Mouse (Mus musculus) liver, embryonic 16.5 days (tissue): ENCODE measurements around the gene Ldhd. TPM values are rescaled to one million over a fixed set of nuclear protein-coding genes. Genes with fewer than 3 reads are reported as not detected.

Source experiments
- ATAC-seq: fragments of 200-750 bp; cut with Nextera tagmentation; 2 replicates; pipeline ENCODE4 v1.8.0; 2017; ENCODE audit warnings: low read depth, mild to moderate bottlenecking, moderate number of reproducible peaks, moderate library complexity
- H3K27ac ChIP-seq: fragments of 300-500 bp; sonication (generic); 2 replicates; pipeline ENCODE4 v1.5.1; 2014; ENCODE audit warnings: mild to moderate bottlenecking, low read length
- H3K27me3 ChIP-seq: fragments of 300-500 bp; sonication (generic); 2 replicates; pipeline ENCODE4 v1.6.1; 2014; ENCODE audit warnings: low read depth, low read length, mixed read lengths; ENCODE audit not compliant: control insufficient read depth, insufficient read depth
- H3K36me3 ChIP-seq: fragments of 300-500 bp; sonication (generic); 2 replicates; pipeline ENCODE4 v1.6.1; 2014; ENCODE audit warnings: mild to moderate bottlenecking; ENCODE audit not compliant: control insufficient read depth, insufficient read depth
- H3K4me1 ChIP-seq: fragments of 300-500 bp; sonication (generic); 2 replicates; pipeline ENCODE4 v1.6.1; 2014; ENCODE audit warnings: low read depth, low read length, mixed read lengths; ENCODE audit not compliant: control insufficient read depth
- H3K4me2 ChIP-seq: fragments of 300-500 bp; sonication (generic); 2 replicates; pipeline ENCODE4 v1.6.1; 2014; ENCODE audit warnings: low read depth, low read length, mixed read lengths
- H3K4me3 ChIP-seq: fragments of 300-500 bp; sonication (generic); 2 replicates; pipeline ENCODE4 v1.5.1; 2014; ENCODE audit warnings: low read depth, mild to moderate bottlenecking, low read length
- H3K9ac ChIP-seq: fragments of 300-500 bp; sonication (generic); 2 replicates; pipeline ENCODE4 v1.6.1; 2014; ENCODE audit warnings: low read depth, low read length
- H3K9me3 ChIP-seq: fragments of 300-500 bp; sonication (generic); replicated peaks from 2 replicates; pipeline ENCODE4 v1.6.1; 2016; ENCODE audit warnings: low read length; ENCODE audit not compliant: control insufficient read depth
- WGBS: fragments of 180-500 bp; shearing (Covaris S2); extraction: QIAGEN DNeasy Blood & Tissue Kit; methylation state at CpG from one replicate; pipeline ENCODE4 v1.1.7; 2014; ENCODE audit not compliant: insufficient replicate concordance; 5-methylcytosine and 5-hydroxymethylcytosine counted together
- polyA plus RNA-seq: library from polyadenylated mRNA; unstranded; fragments of >200 nt; fragmentation: Nextera tagmentation; extraction: Ambion mirVana; gene quantifications from 2 replicates; pipeline ENCODE4 v1.2.1, GENCODE M21; 2015

Ldhd gene
- polyA plus RNA-seq, 1 experiment from 2014 or later = 0.34 TPM

- Histone ChIP-seq H3K4me3 (no peak overlapping the region), H3K27ac (no peak overlapping the region), H3K4me1 (peaks cover 32% of the 10 kb centered on the region), H3K9me3 (no peaks in the 10 kb centered on the region), H3K27me3 (no peaks in the 10 kb centered on the region), H3K4me2 (no peak overlapping the region), H3K36me3 (no peaks in the 10 kb centered on the region), H3K9ac (no peak overlapping the region)
- no peak for ATAC-seq
- 35% methylated on average over 3 of the region's 3 CpGs for WGBS
Measured at GRCm38 (mm10) chr8:111594044-111594840, 35.9 kb downstream of the Ldhd start.

- Histone ChIP-seq H3K9me3 (no peaks in the 10 kb centered on the region), H3K27me3 (no peaks in the 10 kb centered on the region), H3K9ac (no peak overlapping the region), H3K4me2 (no peak overlapping the region), H3K27ac (no peak overlapping the region), H3K4me3 (no peak overlapping the region), H3K36me3 (no peaks in the 10 kb centered on the region), H3K4me1 (peaks cover 36% of the 10 kb centered on the region)
- WGBS = 64% methylated on average over 7 of the region's 7 CpGs
- ATAC-seq = no peak
Measured at GRCm38 (mm10) chr8:111592390-111592910, 37.7 kb downstream of the Ldhd start.

- Histone ChIP-seq H3K9ac (no peak overlapping the region), H3K27me3 (no peaks in the 10 kb centered on the region), H3K4me1 (peaks cover 30% of the 10 kb centered on the region), H3K36me3 (no peaks in the 10 kb centered on the region), H3K27ac (no peak overlapping the region), H3K9me3 (no peaks in the 10 kb centered on the region), H3K4me3 (no peak overlapping the region), H3K4me2 (no peak overlapping the region)
- no peak for ATAC-seq
Measured at GRCm38 (mm10) chr8:111591176-111591575, 39.0 kb downstream of the Ldhd start.

- ATAC-seq = no peak
- H3K4me2 ChIP-seq = no peak overlapping the region
- no peak overlapping the region for H3K9ac ChIP-seq
- H3K27ac ChIP-seq = no peak overlapping the region
- WGBS = 54% methylated on average over 3 of the region's 3 CpGs
- peaks cover 23% of the 10 kb centered on the region for H3K4me1 ChIP-seq
- H3K36me3 ChIP-seq = no peaks in the 10 kb centered on the region
- no peaks in the 10 kb centered on the region for H3K9me3 ChIP-seq
- H3K27me3 ChIP-seq = no peaks in the 10 kb centered on the region
- no peak overlapping the region for H3K4me3 ChIP-seq
Measured at GRCm38 (mm10) chr8:111590214-111590613, 40.0 kb downstream of the Ldhd start.

GRCm38 (mm10) chr8:111588336-111588735 is 41.8 kb downstream of the Ldhd start:
- H3K9me3 ChIP-seq = no peaks in the 10 kb centered on the region
- 67% methylated on average over 2 of the region's 2 CpGs for WGBS

GRCm38 (mm10) chr8:111587545-111588094 is 42.6 kb downstream of the Ldhd start:
- no peaks in the 10 kb centered on the region for H3K36me3 ChIP-seq
- H3K4me2 ChIP-seq = no peak overlapping the region
- H3K27me3 ChIP-seq = no peaks in the 10 kb centered on the region
- no peak overlapping the region for H3K4me3 ChIP-seq
- peak; percentile 79 for ATAC-seq
- H3K27ac ChIP-seq = 0 out of 2 replicates have a peak overlapping the region, but pooled peaks have one; percentile 47
- H3K4me1 ChIP-seq = peaks cover 14% of the 10 kb centered on the region
- H3K9me3 ChIP-seq = no peaks in the 10 kb centered on the region
- WGBS = 8% methylated on average over 1 of the region's 1 CpGs
- no peak overlapping the region for H3K9ac ChIP-seq

More at GRCm38 (mm10) chr8:111588336-111588735, 41.8 kb downstream of the Ldhd start:
- peaks cover 15% of the 10 kb centered on the region for H3K4me1 ChIP-seq
- H3K9ac ChIP-seq = no peak overlapping the region
- no peak overlapping the region for H3K27ac ChIP-seq
- no peak overlapping the region for H3K4me2 ChIP-seq
- H3K36me3 ChIP-seq = no peaks in the 10 kb centered on the region
- ATAC-seq = no peak
- no peaks in the 10 kb centered on the region for H3K27me3 ChIP-seq
- no peak overlapping the region for H3K4me3 ChIP-seq

- no peak overlapping the region for H3K9ac ChIP-seq
- H3K4me1 ChIP-seq = peaks cover 14% of the 10 kb centered on the region
- no peak overlapping the region for H3K27ac ChIP-seq
- H3K4me3 ChIP-seq = no peak overlapping the region
- no peak for ATAC-seq
- WGBS = 70% methylated on average over 3 of the region's 3 CpGs
- H3K4me2 ChIP-seq = no peak overlapping the region
- no peaks in the 10 kb centered on the region for H3K27me3 ChIP-seq
- H3K9me3 ChIP-seq = no peaks in the 10 kb centered on the region
- no peaks in the 10 kb centered on the region for H3K36me3 ChIP-seq
Measured at GRCm38 (mm10) chr8:111584946-111585345, 45.2 kb downstream of the Ldhd start.

GRCm38 (mm10) chr8:111582386-111582785 is 47.8 kb downstream of the Ldhd start:
- WGBS = 69% methylated on average over 3 of the region's 3 CpGs
- H3K4me1 ChIP-seq = peaks cover 5% of the 10 kb centered on the region

GRCm38 (mm10) chr8:111580306-111580705 is 49.9 kb downstream of the Ldhd start:
- no peaks in the 10 kb centered on the region for H3K36me3 ChIP-seq
- 72% methylated on average over 3 of the region's 3 CpGs for WGBS
- no peak for ATAC-seq

More at GRCm38 (mm10) chr8:111582386-111582785, 47.8 kb downstream of the Ldhd start:
- Histone ChIP-seq H3K27me3 (no peaks in the 10 kb centered on the region), H3K9ac (no peak overlapping the region), H3K4me2 (no peak overlapping the region), H3K9me3 (no peaks in the 10 kb centered on the region), H3K4me3 (no peak overlapping the region), H3K27ac (no peak overlapping the region), H3K36me3 (no peaks in the 10 kb centered on the region)
- no peak for ATAC-seq

More at GRCm38 (mm10) chr8:111580306-111580705, 49.9 kb downstream of the Ldhd start:
- H3K4me1 ChIP-seq = no peaks in the 10 kb centered on the region; the same call in 1 of the 2 replicates
- no peak overlapping the region for H3K4me2 ChIP-seq
- H3K9me3 ChIP-seq = no peaks in the 10 kb centered on the region
- H3K27ac ChIP-seq = no peak overlapping the region
- H3K27me3 ChIP-seq = no peaks in the 10 kb centered on the region
- H3K9ac ChIP-seq = no peak overlapping the region
- H3K4me3 ChIP-seq = no peak overlapping the region
